In the genomic region with DNA sequence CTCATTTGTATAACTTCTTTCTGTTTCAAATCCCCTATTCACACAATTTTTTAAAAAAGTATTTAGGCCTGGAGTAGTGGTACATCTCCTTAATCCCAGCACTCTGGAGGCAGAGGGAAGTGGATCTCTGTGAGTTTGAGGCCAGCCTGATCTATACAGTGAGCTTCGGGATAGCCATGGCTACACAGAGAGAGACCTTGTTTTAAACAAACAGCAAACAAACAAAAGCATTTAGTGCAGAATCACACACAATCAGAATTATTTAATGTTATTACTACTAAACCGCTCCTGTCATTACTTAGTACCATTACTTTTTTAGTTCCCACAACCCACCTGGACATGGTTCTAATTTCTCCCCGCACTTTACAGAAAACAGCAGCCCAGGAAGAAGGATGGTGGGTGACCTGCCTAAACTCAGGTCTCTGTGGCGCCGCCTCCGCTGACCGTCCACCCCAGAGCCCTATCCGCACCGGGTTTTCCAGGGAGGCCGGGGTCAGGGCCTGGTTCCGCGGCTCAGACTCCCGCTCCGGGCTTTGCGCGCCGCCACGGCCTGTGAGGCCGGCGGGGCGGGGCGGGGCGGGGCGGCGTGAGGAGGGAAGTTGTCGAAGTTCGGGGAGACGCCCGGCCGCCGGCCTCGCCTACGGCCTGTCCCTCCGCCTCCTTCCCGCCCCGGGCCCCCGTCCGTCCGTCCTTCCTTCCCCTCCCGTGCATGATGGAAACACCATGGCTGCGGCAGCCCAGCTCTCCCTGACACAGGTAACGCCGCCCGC, we compare ENCODE assay signal across 8 mouse cellular contexts. TPM values are rescaled to one million over a fixed set of nuclear protein-coding genes. Genes with fewer than 3 reads are reported as not detected.
DNase-seq lines count a peak whose midpoint lies in the region; ATAC-seq and TF ChIP-seq lines count a peak whose summit lies in the region.

A gene (plus strand): TSS at position 580 of the 770 bp plus-strand sequence.

- peaks cover 23% of the 10 kb centered on the region for H3K4me1 ChIP-seq in G1E (ENCODE audit: insufficient read depth, low read depth, low read length)
- no peaks in the 10 kb centered on the region for H3K4me1 ChIP-seq in forebrain, postnatal 0 days (ENCODE audit: insufficient read depth)
- H3K4me1 ChIP-seq in lung, embryonic 15.5 days, result peaks cover 19% of the 10 kb centered on the region

- TF ChIP-seq CTCF in G1E (IDR thresholded peaks at IDR 0.05; ENCODE audit: low read depth, low read length), result no peak
- no peak for TF ChIP-seq CTCF in forebrain, postnatal 0 days (IDR thresholded peaks at IDR 0.05; ENCODE audit: low read depth)

- peak within 1 kb of the TSS; percentile 50 for H3K9ac ChIP-seq in forebrain, postnatal 0 days
- peak within 1 kb of the TSS; percentile 76 for H3K9ac ChIP-seq in lung, embryonic 15.5 days

- H3K4me2 ChIP-seq in forebrain, postnatal 0 days (ENCODE audit: low read depth), result peak within 1 kb of the TSS; percentile 79
- peak within 1 kb of the TSS; percentile 85 for H3K4me2 ChIP-seq in lung, embryonic 15.5 days

- ATAC-seq in G1E (ENCODE audit: extremely low read depth, insufficient number of reproducible peaks, low FRiP score, poor library complexity, severe bottlenecking), result peak; percentile 79
- peak; percentile 97 for ATAC-seq in forebrain, postnatal 0 days
- peak; percentile 96 for ATAC-seq in lung, embryonic 15.5 days (ENCODE audit: borderline replicate concordance, extremely low read depth, low FRiP score, low TSS enrichment)

- peak; percentile 87 for DNase-seq in G1E (ENCODE audit: low spot score)
- DNase-seq in cerebellum, adult 18-20 months, result peak; percentile 93 to 96
- DNase-seq in forebrain, postnatal 0 days, result peak; percentile 77
- peak; percentile 97 for DNase-seq in heart, postnatal 4 days
- DNase-seq in layer of hippocampus, adult 8-10 months (ENCODE audit: low spot score in 2 of 2), result peak; percentile 41 to 70
- peak; percentile 84 for DNase-seq in ovary, adult 18-20 months (ENCODE audit: low spot score)
- peak; percentile 91 for DNase-seq in thymus, postnatal 0 days (ENCODE audit: low spot score)

- no peaks in the 10 kb centered on the region for H3K9me3 ChIP-seq in G1E (replicated peaks)
- H3K9me3 ChIP-seq in forebrain, postnatal 0 days (ENCODE audit: low read length), result no peaks in the 10 kb centered on the region
- H3K9me3 ChIP-seq in lung, embryonic 15.5 days, result no peaks in the 10 kb centered on the region

- H3K27me3 ChIP-seq in G1E (ENCODE audit: insufficient read depth, low read length), result no peaks in the 10 kb centered on the region
- H3K27me3 ChIP-seq in forebrain, postnatal 0 days (ENCODE audit: insufficient read depth, low read length), result no peaks in the 10 kb centered on the region
- H3K27me3 ChIP-seq in lung, embryonic 15.5 days, result no peaks in the 10 kb centered on the region

- H3K27ac ChIP-seq in forebrain, postnatal 0 days (ENCODE audit: low read depth, low read length), result 0 out of 2 replicates have a peak within 1 kb of the TSS, but pooled peaks have one; percentile 35
- H3K27ac ChIP-seq in lung, embryonic 15.5 days, result peak within 1 kb of the TSS; percentile 85

- WGBS in forebrain, postnatal 0 days, result 6% methylated on average over 40 of the region's 44 CpGs
- 5% methylated on average over 24 of the region's 44 CpGs for WGBS in lung, embryonic 15.5 days

- H3K36me3 ChIP-seq in G1E (replicated peaks), result peaks cover 10% of the 10 kb centered on the region
- no peaks in the 10 kb centered on the region for H3K36me3 ChIP-seq in forebrain, postnatal 0 days (ENCODE audit: insufficient read depth)
- no peaks in the 10 kb centered on the region for H3K36me3 ChIP-seq in lung, embryonic 15.5 days

- peak within 1 kb of the TSS; percentile 90 for H3K4me3 ChIP-seq in G1E (ENCODE audit: low read depth, low read length)
- peak within 1 kb of the TSS; percentile 88 for H3K4me3 ChIP-seq in forebrain, postnatal 0 days (ENCODE audit: low read depth, low read length)
- peak within 1 kb of the TSS; percentile 85 for H3K4me3 ChIP-seq in lung, embryonic 15.5 days

RNA-seq across cellular contexts. Expression of the gene that starts here (rescaled TPM):
- total RNA-seq in G1E (2014; fragmentation: Nextera tagmentation) (127 and 137 TPM in 2 replicates), G1E (2017) (51.6 and 56.8 TPM in 2 replicates)
- polyA plus RNA-seq in G1E (2012), result 6.9 and 8.8 TPM in 2 replicates
- 108 and 109 TPM in 2 replicates for total RNA-seq in forebrain, postnatal 0 days (2014; rRNA removed)
- 33.1 and 42.6 TPM in 2 replicates for polyA plus RNA-seq in forebrain, postnatal 0 days (2015; fragmentation: Nextera tagmentation; extraction: Ambion mirVana)
- total RNA-seq in heart, postnatal 4 days (2021), result 10 to 100 TPM; 42.5 to 45.9 TPM
- total RNA-seq in layer of hippocampus, adult 8-10 months (2022), result 100 to 1,000 TPM; 195 to 231 (median 218) TPM
- 38.6 and 47.3 TPM in 2 replicates for polyA plus RNA-seq in lung, embryonic 15.5 days (2015; fragmentation: Nextera tagmentation; extraction: Ambion mirVana)
- 49.2 and 53.7 TPM in 2 replicates for polyA plus RNA-seq in thymus, postnatal 0 days (2015; fragmentation: Nextera tagmentation; extraction: Ambion mirVana)

Comparison
In these comparisons a context has a peak if more than half of its experiments do, and no peak if none do; other contexts are left out.
1. Peak in every context shown above with its lines: DNase-seq, ATAC-seq, H3K4me3 ChIP-seq and H3K27ac ChIP-seq.